9 mouse cellular contexts compared by ENCODE assay signal in genomic region chr6:71164394-71164793, GRCm38 (mm10). TPM values are rescaled to one million over a fixed set of nuclear protein-coding genes. Genes with fewer than 3 reads are reported as not detected.
DNase-seq lines count a peak whose midpoint lies in the region; ATAC-seq and TF ChIP-seq lines count a peak whose summit lies in the region.
"Had no signal": no experiment of that assay in that cellular context is flagged by ENCODE, and none has a peak within 500 bp of the region (broad histone marks: within the 10 kb centered on the region; RNA-seq: fewer than 3 reads in every experiment).

No protein-coding gene starts in this region.

- H3K36me3 ChIP-seq in heart, embryonic 16.5 days (ENCODE audit: control insufficient read depth, insufficient read depth), result no peaks in the 10 kb centered on the region
- no peaks in the 10 kb centered on the region for H3K36me3 ChIP-seq in ES-E14 (ENCODE audit: control insufficient read depth, insufficient read depth, low read length, poor library complexity, severe bottlenecking)
- no peaks in the 10 kb centered on the region for H3K36me3 ChIP-seq in intestine, postnatal 0 days (ENCODE audit: control insufficient read depth, insufficient read depth)
- H3K36me3 ChIP-seq: hindbrain, embryonic 15.5 days had no signal

- no peaks in the 10 kb centered on the region for H3K27me3 ChIP-seq in heart, embryonic 16.5 days (ENCODE audit: control insufficient read depth, insufficient read depth, low read length)
- H3K27me3 ChIP-seq in intestine, postnatal 0 days (replicated peaks; ENCODE audit: control insufficient read depth, insufficient read depth, low read length), result no peaks in the 10 kb centered on the region
- H3K27me3 ChIP-seq: hindbrain, embryonic 15.5 days had no signal

- in situ Hi-C loops in ES-E14 (cut with MboI; ENCODE audit: low sequenced_read_pairs in 2 of 2, unreplicated experiment in 2 of 2), result loop anchor here in 1 of 2 experiments (10.0 to 25.0 kb wide), 2 partner anchors 130 to 623 kb away; no protein-coding TSS in a partner anchor

- H3K4me2 ChIP-seq in heart, embryonic 16.5 days (ENCODE audit: low read depth, low read length), result no peak overlapping the region
- 0 out of 2 replicates have a peak overlapping the region, but pooled peaks have one; percentile 17 for H3K4me2 ChIP-seq in intestine, postnatal 0 days (replicated peaks; ENCODE audit: low read depth)
- H3K4me2 ChIP-seq: hindbrain, embryonic 15.5 days had no signal

- no peak overlapping the region for H3K9ac ChIP-seq in heart, embryonic 16.5 days (ENCODE audit: low read length)
- no peak overlapping the region for H3K9ac ChIP-seq in ES-E14 (ENCODE audit: insufficient read depth, low read depth, low read length, poor library complexity, severe bottlenecking)
- no peak overlapping the region for H3K9ac ChIP-seq in intestine, postnatal 0 days (ENCODE audit: low read depth, low read length)
- H3K9ac ChIP-seq: hindbrain, embryonic 15.5 days had no signal

- H3K9me3 ChIP-seq in heart, embryonic 16.5 days (replicated peaks; ENCODE audit: control insufficient read depth, low read length), result no peaks in the 10 kb centered on the region
- H3K9me3 ChIP-seq in ES-E14 (ENCODE audit: control insufficient read depth, insufficient read depth, low read depth, low read length), result no peaks in the 10 kb centered on the region
- no peaks in the 10 kb centered on the region for H3K9me3 ChIP-seq in intestine, postnatal 0 days (ENCODE audit: control insufficient read depth)
- H3K9me3 ChIP-seq: hindbrain, embryonic 15.5 days had no signal

- H3K4me3 ChIP-seq in heart, embryonic 16.5 days (ENCODE audit: low read length), result no peak overlapping the region
- peak overlapping the region in 1 of 2 experiments; percentile 44; a peak in 1 of 4 replicates for H3K4me3 ChIP-seq in ES-E14 (ENCODE audit: insufficient read depth in 1 of 2, low read depth in 1 of 2, low read length in 2 of 2, poor library complexity in 1 of 2, severe bottlenecking in 1 of 2)
- H3K4me3 ChIP-seq in intestine, postnatal 0 days (ENCODE audit: low read depth, low read length), result no peak overlapping the region
- no peak overlapping the region for H3K4me3 ChIP-seq in left cerebral cortex, adult 2 months
- H3K4me3 ChIP-seq: hindbrain, embryonic 15.5 days had no signal

- 31% methylated on average over 6 of the region's 6 CpGs for WGBS in heart, embryonic 16.5 days
- 32% methylated on average over 6 of the region's 6 CpGs for WGBS in intestine, postnatal 0 days

- no peak overlapping the region for H3K27ac ChIP-seq in heart, embryonic 16.5 days (ENCODE audit: low read length)
- H3K27ac ChIP-seq in ES-E14 (ENCODE audit: insufficient read depth, low read depth, low read length, poor library complexity, severe bottlenecking), result no peak overlapping the region
- peak overlapping the region; percentile 4; the same call in 1 of the 2 replicates for H3K27ac ChIP-seq in intestine, postnatal 0 days (ENCODE audit: low read depth, low read length)
- H3K27ac ChIP-seq in left cerebral cortex, adult 2 months, result no peak overlapping the region
- H3K27ac ChIP-seq: hindbrain, embryonic 15.5 days had no signal

- H3K4me1 ChIP-seq in heart, embryonic 16.5 days (ENCODE audit: control insufficient read depth, insufficient read depth, low read length), result peaks cover 3% of the 10 kb centered on the region
- H3K4me1 ChIP-seq in ES-E14 (ENCODE audit: control insufficient read depth in 2 of 2, insufficient read depth in 2 of 2, low read length in 2 of 2, poor library complexity in 1 of 2), result peaks cover 0 to 4% of the 10 kb centered on the region in 2 experiments; a peak in 1 of 4 replicates
- 0 out of 2 replicates have a peak, but pooled peaks cover 3% of the 10 kb centered on the region for H3K4me1 ChIP-seq in intestine, postnatal 0 days (replicated peaks; ENCODE audit: control insufficient read depth, insufficient read depth, low read length)
- H3K4me1 ChIP-seq: hindbrain, embryonic 15.5 days had no signal

- TF ChIP-seq CTCF in intestine, postnatal 0 days (IDR thresholded peaks at IDR 0.05; ENCODE audit: low read depth), result peak; percentile 47
- no peak for TF ChIP-seq CTCF in left cerebral cortex, adult 2 months (IDR thresholded peaks at IDR 0.05)

- no peak for DNase-seq in heart, adult 8-10 months (ENCODE audit: low spot score)
- DNase-seq in ES-E14 (ENCODE audit: low read depth, low spot score), result peak; percentile 45
- peak; percentile 16 to 29 for DNase-seq in lung, postnatal 4 days
- DNase-seq in B cell, adult 2 months, result no peak
- no peak for DNase-seq in cerebellum, postnatal 25 days
- no peak for DNase-seq in left cerebral cortex, adult 2 months (ENCODE audit: extremely low spot score in 1 of 2, low spot score in 2 of 2)

- intact Hi-C loops in left cerebral cortex, adult 2 months (cut with DNase I), result loop anchor here (5.0 kb wide), 1 partner anchor 243 kb away; no protein-coding TSS in a partner anchor

- ATAC-seq in heart, embryonic 16.5 days (replicated peaks; ENCODE audit: extremely low read depth, insufficient read depth, low FRiP score), result peak; percentile 56
- peak; percentile 25; the same call in 1 of the 2 replicates for ATAC-seq in intestine, postnatal 0 days

TF ChIP-seq in ES-E14, 5 proteins besides CTCF, POLR2A, EP300 and RAD21:
- no peak for TF ChIP-seq MAFK (IDR thresholded peaks at IDR 0.05; ENCODE audit: insufficient read depth, low read depth, low read length)
- no peak for TF ChIP-seq ZNF384 (IDR thresholded peaks at IDR 0.05; ENCODE audit: low read depth, low read length)
- no peak for TF ChIP-seq CHD2 (IDR thresholded peaks at IDR 0.05; ENCODE audit: low read depth, low read length)
- no peak for TF ChIP-seq HCFC1 (IDR thresholded peaks at IDR 0.05; ENCODE audit: borderline replicate concordance, insufficient read depth, low read length)
- no peak for TF ChIP-seq ZC3H11A (IDR thresholded peaks at IDR 0.05; ENCODE audit: borderline replicate concordance, low read depth, low read length)

RNA-seq across cellular contexts. Expression of gene Thnsl2, which starts 20.2 kb away (rescaled TPM):
- polyA plus RNA-seq in heart, embryonic 16.5 days (2015; fragmentation: Nextera tagmentation; extraction: Ambion mirVana), result 5.9 and 6.2 TPM in 2 replicates
- 1 to 10 TPM; 4.3 to 6.7 (median 5.2) TPM for total RNA-seq in heart, adult 8-10 months (2022)
- total RNA-seq in ES-E14 (2012; rRNA removed), result 4.5 and 5.2 TPM in 2 replicates
- polyA plus RNA-seq in intestine, postnatal 0 days (2015; fragmentation: Nextera tagmentation; extraction: Ambion mirVana), result 55.8 and 68.8 TPM in 2 replicates
- 1 to 10 TPM; 3.2 to 3.3 TPM for total RNA-seq in left cerebral cortex, adult 2 months (2021)

RNA-seq across cellular contexts. Expression of gene Fabp1, which starts 35.2 kb away (rescaled TPM):
- polyA plus RNA-seq in heart, embryonic 16.5 days (2015; fragmentation: Nextera tagmentation; extraction: Ambion mirVana), result 0.49 and 1.8 TPM in 2 replicates
- not detected for total RNA-seq in heart, adult 8-10 months (2022)
- not detected in 2 replicates for total RNA-seq in ES-E14 (2012; rRNA removed)
- 14,893 and 15,612 TPM in 2 replicates for polyA plus RNA-seq in intestine, postnatal 0 days (2015; fragmentation: Nextera tagmentation; extraction: Ambion mirVana)
- total RNA-seq in left cerebral cortex, adult 2 months (2021), result not detected

Comparison
In these comparisons a context has a peak if more than half of its experiments do, and no peak if none do; other contexts are left out.
1. DNase-seq: peak in ES-E14 (single experiment) and lung, postnatal 4 days (2 of 2); none in heart, adult 8-10 months (single experiment), B cell, adult 2 months (0 of 2), cerebellum, postnatal 25 days (0 of 2) and left cerebral cortex, adult 2 months (0 of 2).